Mouse (Mus musculus) NIH3T3 (cell line): ENCODE measurements around the gene Fbh1.

Experiments used
- DNase-seq: peaks from one replicate; pipeline ENCODE4 v3.0.0-alpha.2; 2012; ENCODE audit warnings: low read depth

Gene Fbh1

GRCm38 (mm10) chr2:11777091-11778068 is at the start of gene Fbh1, which contains the start of gene Ankrd16:
Gene Fbh1 (minus strand): TSS chr2:11777582.
Gene Ankrd16 (plus strand): TSS chr2:11777876.
- peak; percentile 100 for DNase-seq

GRCm38 (mm10) chr2:11801299-11801930 is 24.0 kb upstream of the Fbh1 start:
- no peak for DNase-seq

DNA sequence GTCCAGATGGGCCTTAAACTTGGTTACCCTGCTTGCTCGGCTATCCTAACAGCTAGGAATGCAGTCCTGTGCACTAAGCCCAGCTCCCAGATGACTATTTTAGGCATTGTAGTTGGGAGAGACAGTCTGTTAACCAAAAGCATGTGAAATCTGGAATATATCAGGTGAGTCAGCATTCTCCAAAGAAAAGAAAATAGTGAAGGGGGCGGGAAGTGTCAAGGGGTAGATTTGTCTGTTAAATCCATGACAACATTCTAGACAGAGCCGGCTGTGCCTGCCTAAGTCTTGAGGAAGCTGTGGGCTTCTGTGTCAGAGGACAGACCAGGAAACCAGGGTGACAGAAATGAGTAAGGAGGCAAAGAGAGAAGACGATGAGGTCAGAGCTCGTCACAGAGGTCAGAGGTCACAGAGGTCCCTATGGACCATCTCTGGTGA is 20.6 kb upstream of the Fbh1 start:
- peak; percentile 89 for DNase-seq

GRCm38 (mm10) chr2:11794668-11795067 is 17.3 kb upstream of the Fbh1 start:
- DNase-seq = peak; percentile 51

- DNase-seq = no peak
Observed at GRCm38 (mm10) chr2:11784159-11784558, 6.8 kb upstream of the Fbh1 start.

DNA sequence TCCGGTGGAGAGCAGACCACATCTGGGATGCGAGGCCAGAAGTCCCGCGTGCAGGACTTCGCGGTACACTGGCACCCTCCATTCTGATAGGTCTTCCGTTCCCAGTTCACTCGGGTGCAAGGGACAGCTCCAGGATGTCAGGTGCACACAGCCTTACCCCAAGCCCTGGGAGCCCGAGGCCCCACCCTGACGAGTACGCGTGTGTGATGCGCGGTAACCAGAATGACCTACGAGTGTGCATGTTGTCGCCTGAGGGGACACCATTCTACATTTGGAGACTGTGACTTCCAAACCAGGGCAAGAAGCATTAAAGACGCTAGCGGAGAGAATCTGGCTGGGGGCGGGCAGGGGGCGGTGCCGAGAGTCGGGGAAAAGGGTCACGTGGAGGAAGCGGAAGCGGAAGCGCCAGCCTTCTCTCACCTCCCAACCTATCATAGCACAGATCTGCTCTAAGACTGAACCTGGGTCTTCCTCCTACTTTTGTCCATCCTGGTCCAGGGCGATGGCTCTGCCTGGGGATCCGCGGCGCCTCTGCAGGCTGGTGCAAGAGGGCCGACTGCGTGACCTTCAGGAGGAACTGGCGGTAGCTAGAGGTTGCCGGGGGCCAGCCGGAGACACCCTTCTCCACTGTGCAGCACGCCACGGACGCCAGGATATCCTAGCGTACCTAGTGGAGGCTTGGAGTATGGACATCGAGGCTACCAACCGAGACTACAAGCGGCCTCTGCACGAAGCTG is 873 bp upstream of the Fbh1 start:
- DNase-seq = peak; percentile 94

DNA sequence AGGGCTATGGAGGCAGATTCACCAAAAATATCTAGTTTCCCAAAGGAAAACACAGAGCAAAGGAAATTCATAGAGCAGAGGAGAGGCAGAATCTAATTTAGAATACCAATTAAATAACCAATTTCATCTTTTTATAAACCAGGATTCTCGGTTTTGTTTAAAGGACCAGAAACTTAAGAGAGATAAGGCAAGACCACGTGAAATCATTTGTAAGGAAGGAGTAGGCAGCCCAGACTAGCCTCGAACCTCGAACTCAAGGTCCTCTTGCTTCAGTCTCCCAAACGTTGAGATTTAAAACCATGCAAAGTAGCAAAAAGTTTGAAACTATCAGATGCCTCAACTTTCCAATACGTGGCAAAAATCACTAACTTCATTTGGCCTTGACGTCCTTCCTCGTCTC is 967 bp downstream of the Fbh1 start:
- DNase-seq = no peak

- DNase-seq = no peak
Observed at GRCm38 (mm10) chr2:11775121-11775520, 2.3 kb downstream of the Fbh1 start.

DNA sequence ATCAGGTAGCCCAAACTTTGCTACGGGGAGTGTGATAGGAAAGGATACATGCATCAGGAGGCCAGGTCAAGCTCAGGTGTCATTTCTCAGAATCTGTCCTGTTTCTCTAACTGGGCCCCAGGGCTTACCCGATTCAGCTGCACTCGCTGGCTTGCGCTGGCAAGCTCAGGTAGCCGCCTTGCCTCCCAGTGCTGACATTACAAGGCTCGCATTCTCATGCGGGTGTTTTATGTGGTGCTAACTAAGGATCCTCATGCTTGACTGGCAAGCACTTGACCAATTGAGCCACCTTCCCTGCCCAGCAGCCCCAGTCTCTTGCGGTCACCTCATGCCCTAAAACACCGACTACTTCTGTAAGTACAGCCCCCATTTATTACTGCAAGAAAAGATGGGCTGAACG is 3.0 kb downstream of the Fbh1 start:
- DNase-seq = no peak

DNA sequence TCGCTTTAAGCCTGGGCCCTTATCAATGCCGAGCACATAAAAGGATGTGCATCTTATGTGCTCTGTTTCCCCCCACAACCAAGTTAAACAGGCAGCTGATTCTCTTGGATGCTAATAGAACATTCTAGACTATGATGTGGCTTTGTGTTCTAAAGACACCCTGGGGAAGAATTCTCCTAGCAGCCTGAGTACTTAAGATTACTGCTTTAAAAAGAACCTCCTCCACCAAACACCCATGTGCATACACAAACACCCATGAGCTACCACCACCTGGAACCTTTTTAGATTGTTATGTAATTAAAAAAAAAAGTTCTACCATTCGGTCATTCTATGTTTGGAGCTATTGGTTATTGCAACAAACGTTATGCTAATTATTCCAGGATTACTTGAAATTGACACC is 5.0 kb downstream of the Fbh1 start:
- no peak for DNase-seq

DNA sequence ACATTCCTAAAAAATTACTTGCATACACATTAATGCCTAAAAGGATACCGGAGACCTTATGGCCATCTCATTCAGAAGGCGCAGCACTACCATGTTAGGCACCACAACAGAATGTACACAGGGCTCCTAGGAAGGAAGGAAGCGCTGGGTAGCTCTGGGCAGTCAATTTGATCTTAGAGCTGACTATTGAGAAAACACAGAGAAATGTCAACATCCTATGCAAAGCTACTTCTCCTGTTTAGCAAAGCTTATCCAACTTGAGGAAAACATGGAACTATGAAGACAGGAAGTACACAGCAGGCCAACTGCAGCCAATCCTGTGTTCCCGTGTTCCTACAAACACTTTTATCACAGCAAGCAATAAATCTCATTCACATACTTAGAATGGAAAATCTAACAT is 5.7 kb downstream of the Fbh1 start:
- DNase-seq = no peak

DNA sequence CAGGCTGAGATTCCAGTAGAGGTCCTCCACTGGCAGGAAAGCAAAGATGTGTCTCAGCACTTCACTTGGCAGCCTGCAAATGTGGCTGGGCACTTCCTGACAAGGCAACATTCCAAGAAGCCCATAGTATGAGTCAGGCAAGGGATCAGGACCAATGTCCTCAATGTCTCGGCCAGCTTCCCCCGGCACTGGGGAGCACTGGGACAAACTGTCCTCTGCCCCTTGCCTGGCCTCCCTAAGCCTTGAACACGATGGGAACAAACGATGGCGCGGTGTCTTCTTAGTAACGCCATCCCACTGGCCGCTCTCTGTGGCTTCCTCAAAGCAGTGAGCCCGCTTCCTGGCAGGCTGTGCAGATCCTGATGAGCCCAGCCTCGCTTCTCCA is 10.2 kb downstream of the Fbh1 start:
- DNase-seq = no peak

DNA sequence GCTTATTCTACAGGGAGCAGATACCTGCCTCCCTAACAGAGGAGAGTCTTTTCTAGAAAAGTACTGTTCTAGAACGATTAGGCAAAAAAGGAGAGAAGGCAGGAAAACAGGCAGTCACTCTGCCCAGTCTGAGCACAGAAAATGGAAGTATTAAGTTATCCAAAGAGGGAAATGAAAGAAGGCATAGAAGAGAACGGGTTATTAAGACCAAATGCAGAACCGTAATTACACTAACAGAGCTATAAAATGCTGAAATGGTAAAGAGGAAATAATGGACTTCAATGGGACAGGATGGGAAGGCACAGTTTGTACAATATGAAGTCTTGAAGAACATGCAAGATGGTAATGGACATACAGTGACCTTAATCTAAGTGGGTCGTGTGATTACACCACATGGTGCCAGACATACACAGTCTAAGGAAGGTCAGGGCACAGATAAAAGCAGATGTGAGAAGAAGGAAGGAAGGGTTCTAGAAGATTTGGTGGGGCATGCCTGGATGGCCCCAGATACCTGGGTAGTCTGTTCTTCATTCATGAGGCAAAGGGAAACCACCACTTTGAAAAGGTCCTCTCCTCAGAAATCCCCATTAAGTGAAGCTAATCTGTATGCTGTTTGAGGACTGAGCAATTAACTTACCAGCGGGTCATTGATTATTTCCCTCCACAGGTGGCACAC is 10.8 kb downstream of the Fbh1 start:
- DNase-seq = no peak

- no peak for DNase-seq
Observed at GRCm38 (mm10) chr2:11765694-11766093, 11.7 kb downstream of the Fbh1 start.

DNA sequence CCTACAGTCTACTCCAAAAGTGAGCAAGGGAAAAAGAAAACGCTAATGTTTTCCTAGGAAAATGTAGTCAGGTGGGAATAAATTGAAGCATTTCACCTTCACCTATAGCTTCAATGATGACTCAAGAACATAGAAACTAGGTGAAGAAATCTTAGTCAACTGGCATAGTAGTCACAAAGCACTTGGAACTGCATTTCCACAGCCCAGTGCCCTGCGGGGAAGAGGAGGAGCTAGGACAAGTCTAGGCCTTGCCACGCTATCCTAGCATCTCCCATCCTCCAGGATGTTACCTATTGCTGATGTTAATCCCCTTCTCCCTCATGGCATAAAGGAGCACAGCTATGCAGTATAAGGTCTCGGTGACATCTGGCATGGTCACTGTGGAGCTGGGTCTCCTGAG is 14.8 kb downstream of the Fbh1 start:
- DNase-seq = no peak

- no peak for DNase-seq
Observed at GRCm38 (mm10) chr2:11739516-11740051, 37.8 kb downstream of the Fbh1 start.

GRCm38 (mm10) chr2:11738794-11739193 is 38.6 kb downstream of the Fbh1 start:
- no peak for DNase-seq

DNA sequence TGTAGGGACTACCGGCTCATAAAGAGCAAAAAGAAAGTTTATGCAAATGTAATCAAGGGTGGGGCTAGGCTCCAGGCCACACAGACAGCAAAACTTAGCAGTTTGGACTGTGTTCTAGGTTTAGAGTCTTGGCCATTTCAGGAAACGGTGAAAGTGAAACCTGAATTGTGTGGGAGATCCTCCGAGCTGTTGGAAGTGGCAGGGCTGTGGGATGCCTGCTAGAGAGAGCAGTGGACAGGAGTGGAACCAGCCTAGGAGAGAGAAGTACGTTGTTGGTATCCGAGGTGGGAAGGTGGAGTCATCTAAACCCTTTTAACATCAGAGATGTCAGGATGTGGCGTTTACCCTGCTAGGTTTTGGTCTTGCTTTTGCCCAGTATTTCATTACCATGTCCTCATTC is 41.5 kb downstream of the Fbh1 start:
- DNase-seq = no peak

- DNase-seq = no peak
Observed at GRCm38 (mm10) chr2:11732978-11733377, 44.4 kb downstream of the Fbh1 start.

GRCm38 (mm10) chr2:11729091-11729490 is 48.3 kb downstream of the Fbh1 start:
- peak; percentile 75 for DNase-seq

GRCm38 (mm10) chr2:11727574-11727973 is 49.8 kb downstream of the Fbh1 start:
- DNase-seq = no peak

DNA sequence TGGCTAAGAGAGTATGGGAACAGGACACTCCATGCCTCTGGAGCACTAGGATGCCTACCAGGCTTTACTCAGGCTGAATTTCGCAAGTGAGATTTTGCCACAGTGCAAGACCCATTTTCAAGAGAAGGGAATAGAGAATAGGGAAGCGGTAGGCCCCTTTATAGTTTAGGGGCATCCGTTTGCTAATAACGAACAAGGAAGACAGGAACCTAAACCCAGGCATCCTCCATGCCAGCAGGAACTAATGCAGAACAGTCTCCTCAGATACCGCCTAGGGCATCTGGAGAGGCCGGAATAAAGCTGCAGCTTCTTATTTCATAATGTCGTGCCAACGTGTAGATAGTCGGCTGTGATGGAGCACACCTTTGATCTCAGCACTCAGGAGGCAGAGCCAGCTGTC is 54.8 kb downstream of the Fbh1 start:
- no peak for DNase-seq
